Mouse (Mus musculus) lung, postnatal 10 days (tissue): ENCODE measurements at regions not wholly inside any gene's neighbourhood (a gene's known extent, or its start where the extent isn't known, plus 50 kb on each side); places are given as distances from the start of the nearest gene placed in this dataset.

Experiments
- DNase-seq: peaks from one replicate; pipeline ENCODE4 v3.0.0; 2021

- DNase-seq = no peak
Observed at GRCm38 (mm10) chr2:73041475-73041874, 55.0 kb upstream of the Gm11084 start.

- no peak for DNase-seq
Observed at GRCm38 (mm10) chr2:73040031-73040430, 53.5 kb upstream of the Gm11084 start.

DNA sequence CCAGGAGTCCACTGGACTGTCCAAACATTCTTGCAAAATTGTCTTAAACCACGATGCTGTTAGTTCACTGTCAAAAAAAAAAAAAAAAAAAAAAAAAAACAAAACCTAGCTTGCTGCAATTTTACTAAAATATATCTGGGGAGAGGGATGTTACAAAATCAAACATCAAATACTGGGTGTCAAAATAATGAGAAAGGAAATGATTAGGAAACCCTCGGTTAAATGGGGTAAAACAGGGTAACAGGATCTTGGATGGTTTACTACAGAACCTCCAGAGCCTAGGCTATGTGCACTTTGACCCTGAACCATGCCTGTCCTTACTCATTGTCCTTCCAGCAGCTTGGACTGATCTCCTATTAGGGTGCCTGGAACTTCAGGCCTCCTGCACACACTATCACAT, 52.8 kb upstream of the Gm11084 start:
- DNase-seq = no peak

GRCm38 (mm10) chr2:73038290-73038732, 51.8 kb upstream of the Gm11084 start:
- peak; percentile 59 for DNase-seq

GRCm38 (mm10) chr2:73037266-73038046, 50.9 kb upstream of the Gm11084 start:
- DNase-seq = peak; percentile 19
